Mouse (Mus musculus): ENCODE results near the gene Tpst2. TPM values are rescaled to one million over a fixed set of nuclear protein-coding genes. Genes with fewer than 3 reads are reported as not detected.

Tpst2 gene
- polyA plus RNA-seq, 1 experiment from 2014 or later: 30.0 TPM

DNA sequence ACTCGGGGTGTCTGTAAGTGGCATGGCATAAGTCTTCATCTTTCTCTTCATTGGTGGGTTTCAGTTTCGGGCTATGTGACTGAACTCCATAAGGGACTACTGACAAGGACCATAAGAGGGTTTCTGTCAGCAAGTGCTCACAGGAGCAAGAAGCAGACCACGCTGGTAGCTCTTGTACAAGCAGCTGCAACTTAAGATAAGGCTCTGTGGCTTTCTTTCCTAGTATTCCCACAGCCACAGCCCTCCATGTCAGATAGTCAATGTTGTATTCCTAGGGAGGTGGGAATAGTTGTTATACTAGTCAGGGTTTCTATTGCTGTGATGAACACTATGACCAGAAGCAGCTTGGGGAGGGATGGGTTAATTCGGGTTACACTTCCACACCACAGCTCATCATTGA lies 83.0 kb downstream of the Tpst2 start:
- H3K36me3 ChIP-seq (ENCODE audit: control insufficient read depth, insufficient read depth, low read length): no peaks in the 10 kb centered on the region; the same call in 1 of the 2 replicates
- H3K4me3 ChIP-seq (ENCODE audit: low read depth, low read length): no peak overlapping the region
- H3K27ac ChIP-seq (ENCODE audit: low read depth, low read length): no peak overlapping the region
- 91% methylated on average over 4 of the region's 4 CpGs for WGBS
- no peak for DNase-seq (ENCODE audit: low spot score)
- H3K4me2 ChIP-seq (ENCODE audit: low read depth): no peak overlapping the region
- ATAC-seq (ENCODE audit: insufficient read depth, low FRiP score, low TSS enrichment): no peak
- no peaks in the 10 kb centered on the region for H3K4me1 ChIP-seq (ENCODE audit: control insufficient read depth, insufficient read depth, low read length)
- no peaks in the 10 kb centered on the region for H3K27me3 ChIP-seq (ENCODE audit: control insufficient read depth, insufficient read depth, low read length)
- H3K9me3 ChIP-seq (ENCODE audit: control insufficient read depth, low read length): no peaks in the 10 kb centered on the region
- no peak overlapping the region for H3K9ac ChIP-seq (ENCODE audit: low read length)

DNA sequence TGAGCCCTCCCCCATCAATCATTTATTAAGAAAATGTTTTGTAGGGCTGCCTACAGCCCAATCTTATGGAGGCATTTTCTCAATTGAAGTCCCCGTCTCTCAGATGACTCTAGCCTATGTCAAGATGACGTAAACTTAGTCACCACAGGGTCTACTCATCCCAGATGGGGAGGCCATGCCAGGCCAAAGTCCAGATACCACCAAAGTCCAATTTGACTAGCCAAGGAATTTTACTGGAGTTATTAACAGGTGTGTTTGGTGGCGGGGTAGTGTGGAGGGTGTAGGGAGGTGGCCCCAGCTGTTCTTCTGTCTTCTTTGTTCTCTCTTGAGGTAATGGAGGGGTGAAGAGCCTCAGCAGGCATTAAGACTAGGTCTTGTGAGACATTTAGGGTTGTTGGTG lies 83.6 kb downstream of the Tpst2 start:
- 72% methylated on average over 3 of the region's 3 CpGs for WGBS

DNA sequence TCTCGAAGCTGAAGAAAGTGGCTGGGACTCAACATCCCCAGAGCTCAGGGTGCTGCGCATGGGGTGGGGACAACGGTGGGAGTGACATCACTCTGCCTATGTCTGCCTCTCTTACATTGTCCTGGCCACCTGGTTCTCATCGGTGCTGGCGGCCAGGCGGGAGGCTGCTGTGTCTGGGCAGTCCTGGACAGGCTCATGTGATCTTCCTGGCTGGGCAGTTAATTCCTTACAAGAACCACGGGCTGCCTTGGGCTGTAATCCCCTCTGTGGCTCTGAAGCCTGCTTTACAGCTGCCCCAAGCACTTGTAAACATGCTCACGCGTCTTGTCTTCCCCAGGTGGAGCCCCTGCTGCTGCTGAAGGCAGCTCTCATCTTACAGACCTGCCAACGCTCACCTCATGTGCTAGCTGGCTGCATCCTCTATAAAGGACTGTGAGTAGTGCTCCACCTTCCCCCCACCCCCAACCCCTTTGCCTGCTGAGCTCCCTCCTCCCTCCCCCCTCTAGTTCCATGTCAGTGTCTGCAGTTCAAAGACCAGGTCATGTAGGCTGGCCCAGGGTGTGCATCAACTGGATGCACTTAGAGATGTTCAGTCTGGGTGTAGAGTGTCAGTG lies 87.8 kb downstream of the Tpst2 start:
- Histone ChIP-seq H3K27me3 (ENCODE audit: control insufficient read depth, insufficient read depth, low read length) (no peaks in the 10 kb centered on the region), H3K36me3 (ENCODE audit: control insufficient read depth, insufficient read depth, low read length) (no peaks in the 10 kb centered on the region; the same call in 1 of the 2 replicates), H3K4me2 (ENCODE audit: low read depth) (no peak overlapping the region), H3K27ac (ENCODE audit: low read depth, low read length) (no peak overlapping the region), H3K4me1 (ENCODE audit: control insufficient read depth, insufficient read depth, low read length) (no peaks in the 10 kb centered on the region), H3K4me3 (ENCODE audit: low read depth, low read length) (no peak overlapping the region), H3K9ac (ENCODE audit: low read length) (no peak overlapping the region), H3K9me3 (ENCODE audit: control insufficient read depth, low read length) (no peaks in the 10 kb centered on the region)
- DNase-seq (ENCODE audit: low spot score) (no peak), ATAC-seq (ENCODE audit: insufficient read depth, low FRiP score, low TSS enrichment) (no peak)
- WGBS: 63% methylated on average over 10 of the region's 10 CpGs

More for the DNA sequence above, 83.6 kb downstream of the Tpst2 start:
- H3K27ac ChIP-seq (ENCODE audit: low read depth, low read length): no peak overlapping the region
- DNase-seq (ENCODE audit: low spot score): no peak
- no peak overlapping the region for H3K4me2 ChIP-seq (ENCODE audit: low read depth)
- H3K4me3 ChIP-seq (ENCODE audit: low read depth, low read length): no peak overlapping the region
- no peaks in the 10 kb centered on the region for H3K4me1 ChIP-seq (ENCODE audit: control insufficient read depth, insufficient read depth, low read length)
- no peak overlapping the region for H3K9ac ChIP-seq (ENCODE audit: low read length)
- no peaks in the 10 kb centered on the region for H3K9me3 ChIP-seq (ENCODE audit: control insufficient read depth, low read length)
- no peak for ATAC-seq (ENCODE audit: insufficient read depth, low FRiP score, low TSS enrichment)
- no peaks in the 10 kb centered on the region; the same call in 1 of the 2 replicates for H3K36me3 ChIP-seq (ENCODE audit: control insufficient read depth, insufficient read depth, low read length)
- no peaks in the 10 kb centered on the region for H3K27me3 ChIP-seq (ENCODE audit: control insufficient read depth, insufficient read depth, low read length)

Other genes starting within 250 kb of the Tpst2 start
- gene Cryba4, start 24.2 kb upstream of the Tpst2 start, polyA plus RNA-seq (2014; fragmentation: Nextera tagmentation; extraction: Ambion mirVana): 0.53 and 1.3 TPM in 2 replicates
- gene Crybb1, start 20.9 kb upstream of the Tpst2 start, polyA plus RNA-seq (2014; fragmentation: Nextera tagmentation; extraction: Ambion mirVana): 0.53 and 0.90 TPM in 2 replicates
- 30.6 and 32.9 TPM in 2 replicates for gene Tfip11, start 49.7 kb downstream of the Tpst2 start, polyA plus RNA-seq (2014; fragmentation: Nextera tagmentation; extraction: Ambion mirVana)
- 58.8 and 64.4 TPM in 2 replicates for gene Srrd, start 66.3 kb downstream of the Tpst2 start, polyA plus RNA-seq (2014; fragmentation: Nextera tagmentation; extraction: Ambion mirVana)
- 30.9 and 31.0 TPM in 2 replicates for gene Hps4, start 66.4 kb downstream of the Tpst2 start, polyA plus RNA-seq (2014; fragmentation: Nextera tagmentation; extraction: Ambion mirVana)
- 0.20 TPM in 2 replicates for gene Gm6583, start 79.3 kb downstream of the Tpst2 start, polyA plus RNA-seq (2014; fragmentation: Nextera tagmentation; extraction: Ambion mirVana)
- gene Asphd2, start 118.2 kb downstream of the Tpst2 start, polyA plus RNA-seq (2014; fragmentation: Nextera tagmentation; extraction: Ambion mirVana): 39.2 and 46.3 TPM in 2 replicates
- 0.16 TPM in 1 of 2 replicates, not detected in the other for gene Gm6588, start 172.7 kb downstream of the Tpst2 start, polyA plus RNA-seq (2014; fragmentation: Nextera tagmentation; extraction: Ambion mirVana)